Mouse (Mus musculus) MEL (cell line): ENCODE measurements around the gene Pidd1.

ENCODE experiments used
- CTCF ChIP-seq, 3 experiments: IDR thresholded peaks in 2 of 3; conservative IDR thresholded peaks in 1 of 3; 2 replicates each; pipeline ENCODE4 v1.5.1; 2011 to 2012; ENCODE audit warnings: low read length in 3 of 3, low read depth in 2 of 3, mild to moderate bottlenecking in 2 of 3, improper control_type of control experiment in 1 of 3, inconsistent platforms in 1 of 3, mixed read lengths in 1 of 3, moderate library complexity in 1 of 3; ENCODE audit not compliant: control insufficient read depth in 1 of 3, insufficient read depth in 1 of 3, poor library complexity in 1 of 3, severe bottlenecking in 1 of 3
- E2F4 ChIP-seq: IDR thresholded peaks from 2 replicates; pipeline ENCODE4 v1.6.1; 2011; ENCODE audit warnings: low read depth, low read length, improper control_type of control experiment, borderline replicate concordance
- EP300 ChIP-seq, 2 experiments: IDR thresholded peaks; 2 replicates each; pipeline ENCODE4 v1.6.1; 2011; ENCODE audit warnings: improper control_type of control experiment in 2 of 2, low read length in 2 of 2, low read depth in 1 of 2, mild to moderate bottlenecking in 1 of 2
- NRF1 ChIP-seq: IDR thresholded peaks from 2 replicates; pipeline ENCODE4 v1.6.1; 2014; ENCODE audit warnings: low read depth, mild to moderate bottlenecking, inconsistent platforms, low read length, improper control_type of control experiment, moderate library complexity; ENCODE audit not compliant: poor library complexity, insufficient read depth, severe bottlenecking
- USF1 ChIP-seq: IDR thresholded peaks from 2 replicates; pipeline ENCODE4 v1.6.1; 2014; ENCODE audit warnings: low read depth, mild to moderate bottlenecking, inconsistent platforms, low read length, improper control_type of control experiment, moderate library complexity
- ZKSCAN1 ChIP-seq: IDR thresholded peaks from 2 replicates; pipeline ENCODE4 v1.6.1; 2012; ENCODE audit warnings: low read depth, mild to moderate bottlenecking, inconsistent platforms, low read length, improper control_type of control experiment, moderate library complexity
- ZMIZ1 ChIP-seq: IDR thresholded peaks from 2 replicates; pipeline ENCODE4 v1.6.1; 2012; ENCODE audit warnings: low read depth, mild to moderate bottlenecking, inconsistent platforms, low read length, improper control_type of control experiment, moderate library complexity

DNA sequence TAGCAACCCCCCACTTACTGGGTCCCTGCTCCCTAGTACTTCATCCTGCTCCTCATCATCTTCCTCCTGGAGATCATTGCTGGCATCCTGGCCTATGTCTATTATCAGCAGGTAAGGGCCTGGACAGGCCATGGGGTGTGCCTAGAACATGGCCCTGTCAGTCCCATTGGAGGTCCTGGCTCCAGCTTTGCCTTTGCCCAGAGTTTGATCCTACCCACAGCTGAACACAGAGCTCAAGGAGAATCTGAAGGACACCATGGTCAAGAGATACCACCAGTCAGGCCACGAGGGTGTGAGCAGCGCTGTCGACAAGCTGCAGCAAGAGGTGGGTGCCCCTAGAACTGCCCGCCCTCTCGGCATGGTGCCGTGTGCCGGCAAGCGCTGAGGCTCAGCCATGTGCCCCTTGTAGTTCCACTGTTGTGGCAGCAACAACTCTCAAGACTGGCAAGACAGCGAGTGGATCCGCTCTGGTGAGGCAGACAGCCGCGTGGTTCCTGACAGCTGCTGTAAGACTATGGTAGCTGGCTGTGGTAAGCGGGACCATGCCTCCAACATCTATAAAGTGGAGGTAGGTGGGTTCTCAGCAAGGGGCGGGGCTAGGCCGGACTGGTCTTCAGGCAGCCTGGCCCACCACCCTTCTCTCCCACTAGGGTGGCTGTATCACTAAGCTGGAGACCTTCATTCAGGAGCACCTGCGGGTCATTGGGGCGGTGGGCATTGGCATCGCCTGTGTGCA lies 26.2 kb upstream of the Pidd1 start:
- TF ChIP-seq EP300 (IDR thresholded peaks at IDR 0.05; ENCODE audit: low read depth in 1 of 2, low read length in 2 of 2): no peak
- no peak for TF ChIP-seq USF1
- no peak for TF ChIP-seq NRF1
- TF ChIP-seq E2F4: no peak
- TF ChIP-seq ZMIZ1: no peak
- no peak for TF ChIP-seq CTCF (IDR thresholded peaks at IDR 0.05 in 2 of 3, conservative IDR thresholded peaks at IDR 0.05 in 1 of 3; ENCODE audit: control insufficient read depth in 1 of 3, insufficient read depth in 1 of 3, low read depth in 2 of 3, low read length in 3 of 3, poor library complexity in 1 of 3, severe bottlenecking in 1 of 3)
- TF ChIP-seq ZKSCAN1: no peak
